Mouse (Mus musculus) cerebellum, postnatal 25 days (tissue): ENCODE data around the gene Map3k5.

Experiments
- DNase-seq, 2 experiments: peaks; one replicate each; pipeline ENCODE4 v3.0.0; 2021; ENCODE audit warnings: mixed read lengths in 2 of 2

Gene Map3k5

DNA sequence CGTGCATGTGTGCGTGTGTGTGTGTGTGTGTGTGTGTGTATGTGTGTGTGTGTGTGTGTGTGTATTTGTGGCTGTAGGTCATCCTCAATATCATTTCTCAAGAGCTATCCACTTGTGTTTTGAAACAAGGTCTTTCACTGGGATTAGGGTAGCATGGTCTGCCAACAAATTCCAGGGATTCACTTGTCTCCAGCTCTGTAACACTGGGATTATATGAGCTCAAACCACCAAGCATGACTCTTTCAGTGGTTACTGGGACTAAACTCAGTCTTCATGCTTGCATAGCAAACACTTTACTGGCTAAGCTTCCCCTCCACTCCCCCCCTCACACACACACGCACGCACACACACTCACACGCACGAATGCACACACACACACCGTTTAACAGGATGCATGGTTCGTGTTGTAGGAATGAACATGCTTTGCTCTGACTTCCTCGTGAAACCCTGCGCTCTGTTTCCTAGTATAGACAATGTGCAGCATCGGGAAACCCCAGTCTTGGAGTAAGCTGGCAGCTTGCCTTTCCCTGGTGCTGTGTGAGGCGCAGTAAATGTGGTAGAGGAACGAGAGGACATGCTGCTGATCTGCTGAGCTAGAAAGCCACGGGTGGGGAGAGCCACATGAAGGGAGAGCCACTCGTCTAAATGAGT lies 126.2 kb downstream of the Map3k5 start:
- peak; percentile 50 to 67 for DNase-seq

DNA sequence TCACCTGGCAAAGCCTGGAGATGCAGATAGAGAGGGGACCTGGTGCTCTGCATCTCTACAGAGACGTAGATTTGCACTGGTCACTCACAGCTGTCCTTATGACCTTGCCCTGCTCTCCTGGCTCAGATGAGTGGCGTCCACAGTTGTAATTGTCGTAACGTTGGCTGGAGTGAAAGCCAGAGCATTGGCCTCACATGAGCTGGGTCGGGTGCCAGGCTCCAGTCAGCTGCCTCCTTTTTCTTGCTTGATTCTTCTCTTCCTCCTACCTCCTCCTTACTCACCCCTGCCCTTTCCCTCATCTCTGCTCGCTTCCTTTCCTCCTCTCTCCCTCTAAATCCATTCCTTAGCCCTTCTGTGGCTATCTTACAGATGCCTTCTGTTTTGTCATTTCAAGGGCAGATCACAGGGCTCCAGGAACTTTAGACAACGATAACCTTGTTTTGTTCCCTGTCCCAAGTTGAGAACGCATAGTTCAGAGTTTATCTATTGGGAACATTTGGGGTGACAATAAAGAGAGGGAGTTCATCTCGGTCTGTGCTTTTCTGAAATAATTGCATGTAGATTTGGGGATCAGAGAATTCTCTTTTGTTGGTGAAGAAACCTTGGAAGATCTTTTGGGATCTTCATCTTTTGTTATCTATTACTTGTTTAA lies 130.4 kb downstream of the Map3k5 start:
- DNase-seq: no peak

DNA sequence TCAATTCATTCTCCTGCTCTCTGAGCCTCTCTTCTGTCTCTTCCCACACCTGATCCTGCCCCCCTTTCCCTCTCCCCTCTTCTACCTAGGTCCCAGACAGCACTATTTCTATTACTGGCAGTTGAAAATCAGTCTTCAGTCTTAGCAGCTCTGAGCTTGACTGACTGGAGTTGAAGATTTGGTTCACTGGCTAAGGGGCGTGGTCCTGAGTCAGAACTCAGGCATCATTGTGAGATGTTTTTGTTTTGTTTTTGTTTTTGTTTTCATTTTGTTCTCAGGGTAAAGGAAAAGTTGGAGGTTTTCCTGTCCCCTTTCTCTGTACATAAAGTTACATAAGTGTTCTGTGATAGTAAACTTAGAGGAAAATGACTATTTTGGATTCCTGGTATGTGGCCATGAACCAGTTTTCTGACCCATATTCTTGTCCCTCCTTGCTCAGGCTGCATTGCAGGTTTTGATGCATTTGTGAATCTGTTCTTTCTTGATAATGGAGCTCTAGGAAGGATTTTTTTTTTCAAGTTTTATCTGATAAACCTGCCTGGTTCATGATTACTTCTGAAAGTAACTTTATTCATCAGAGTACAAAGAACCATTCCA lies 131.9 kb downstream of the Map3k5 start:
- no peak for DNase-seq

DNA sequence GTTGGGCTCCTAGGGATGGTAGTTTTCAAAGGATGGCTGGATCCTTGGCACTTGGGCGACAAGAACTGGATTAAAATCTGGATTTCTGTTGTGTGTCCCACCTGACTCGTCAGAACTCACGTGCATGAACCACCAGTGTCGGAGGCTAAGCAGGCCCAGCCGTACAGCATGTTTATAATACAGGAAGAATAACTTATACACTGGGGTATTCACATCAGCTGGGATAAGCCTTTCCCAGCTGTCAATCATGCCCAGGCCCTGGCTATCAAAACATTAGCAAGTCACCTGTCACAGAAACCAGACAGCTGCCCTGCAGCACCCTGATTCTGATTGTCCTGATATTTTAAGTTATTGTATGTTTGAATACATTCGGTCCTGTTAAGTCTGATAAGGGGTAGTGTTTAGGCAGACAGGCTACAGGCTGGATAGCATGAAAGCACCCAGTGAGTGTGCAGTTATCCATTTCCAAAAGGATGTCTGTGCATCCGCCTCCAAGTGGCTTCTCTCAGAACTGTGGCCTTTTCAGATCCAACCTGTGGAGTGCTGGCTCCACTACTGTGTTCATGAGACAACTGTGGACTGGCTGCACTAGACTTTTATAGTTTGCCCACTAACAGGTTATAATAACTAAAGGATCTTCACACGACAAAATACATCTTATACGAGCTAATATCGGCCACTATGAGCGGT lies 135.6 kb downstream of the Map3k5 start:
- no peak for DNase-seq

DNA sequence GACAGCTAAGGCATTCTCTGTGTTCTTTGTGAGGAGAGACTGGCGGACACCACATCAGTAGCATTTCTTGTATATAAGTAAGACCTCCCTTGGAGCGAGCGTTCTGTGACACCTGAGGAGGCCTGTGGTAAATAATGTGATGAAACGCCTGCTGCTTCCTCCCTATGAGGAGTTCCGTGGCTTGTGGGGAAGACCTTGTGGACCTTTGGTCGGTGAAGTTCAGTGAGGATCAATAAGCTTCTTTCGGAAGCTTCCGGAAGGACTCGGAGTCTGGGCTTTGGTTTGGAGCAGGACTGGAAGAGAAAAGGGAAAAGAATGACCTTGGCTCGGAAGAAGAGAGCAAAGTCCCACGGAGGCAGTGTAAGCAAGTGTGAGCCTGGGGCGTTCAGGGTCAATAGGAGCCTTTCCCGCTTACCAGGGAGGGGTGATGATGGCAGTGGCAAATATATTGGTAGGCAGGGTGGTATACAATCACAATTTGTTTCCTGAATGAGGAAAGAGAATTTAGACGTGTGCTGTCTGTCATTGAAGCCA lies 136.4 kb downstream of the Map3k5 start:
- no peak for DNase-seq

DNA sequence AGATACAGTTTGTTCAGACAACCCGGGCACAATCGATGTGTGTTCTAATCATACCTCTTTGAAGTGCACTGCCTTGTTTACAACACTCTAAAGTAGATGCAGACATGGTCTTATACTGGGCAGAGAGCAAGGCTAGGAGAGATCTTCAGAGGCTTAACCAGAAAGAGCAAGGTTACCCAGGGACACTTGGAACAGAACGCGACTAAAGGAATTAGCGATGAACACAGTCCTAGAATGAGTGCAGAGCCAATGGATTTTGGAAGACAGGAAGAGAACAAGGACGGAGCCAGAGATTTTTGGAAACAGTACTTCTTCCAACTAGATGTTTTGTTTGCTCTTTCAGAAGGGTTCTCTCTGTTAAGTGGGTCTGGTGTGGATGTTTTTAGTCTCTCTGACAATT lies 137.4 kb downstream of the Map3k5 start:
- DNase-seq: no peak

DNA sequence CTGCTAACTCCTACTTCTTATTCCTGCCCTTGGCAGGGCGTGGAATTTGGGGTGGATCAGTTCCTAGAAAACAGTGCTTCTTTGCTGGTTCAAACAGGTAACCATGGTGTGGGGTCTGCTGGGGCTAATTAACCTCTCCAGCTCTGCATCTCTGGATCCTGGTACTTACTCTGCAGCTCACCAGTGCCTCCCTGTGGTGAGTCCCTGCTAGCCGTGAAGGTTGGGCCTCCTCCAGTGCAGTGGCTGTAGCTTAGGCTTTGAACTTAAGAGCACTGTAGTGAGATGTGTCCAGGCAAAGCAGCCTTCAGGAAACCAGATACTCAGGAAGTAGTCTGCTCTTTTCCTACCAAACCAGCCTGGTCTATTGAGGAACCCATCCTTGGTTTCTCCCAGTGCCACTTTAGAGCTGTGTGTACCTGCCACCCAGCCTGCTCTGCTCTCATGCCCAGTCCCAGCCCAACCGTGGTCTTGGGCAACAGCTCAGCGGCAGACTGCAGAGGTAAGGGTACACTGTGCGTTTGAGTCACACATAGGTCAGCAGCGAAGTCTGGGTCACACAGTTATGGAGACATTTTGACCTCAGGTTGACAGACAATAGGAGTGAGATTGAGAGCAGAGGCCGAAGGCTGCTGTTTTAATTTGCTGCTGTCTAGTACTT lies 139.1 kb downstream of the Map3k5 start:
- peak; percentile 88 to 92 for DNase-seq

DNA sequence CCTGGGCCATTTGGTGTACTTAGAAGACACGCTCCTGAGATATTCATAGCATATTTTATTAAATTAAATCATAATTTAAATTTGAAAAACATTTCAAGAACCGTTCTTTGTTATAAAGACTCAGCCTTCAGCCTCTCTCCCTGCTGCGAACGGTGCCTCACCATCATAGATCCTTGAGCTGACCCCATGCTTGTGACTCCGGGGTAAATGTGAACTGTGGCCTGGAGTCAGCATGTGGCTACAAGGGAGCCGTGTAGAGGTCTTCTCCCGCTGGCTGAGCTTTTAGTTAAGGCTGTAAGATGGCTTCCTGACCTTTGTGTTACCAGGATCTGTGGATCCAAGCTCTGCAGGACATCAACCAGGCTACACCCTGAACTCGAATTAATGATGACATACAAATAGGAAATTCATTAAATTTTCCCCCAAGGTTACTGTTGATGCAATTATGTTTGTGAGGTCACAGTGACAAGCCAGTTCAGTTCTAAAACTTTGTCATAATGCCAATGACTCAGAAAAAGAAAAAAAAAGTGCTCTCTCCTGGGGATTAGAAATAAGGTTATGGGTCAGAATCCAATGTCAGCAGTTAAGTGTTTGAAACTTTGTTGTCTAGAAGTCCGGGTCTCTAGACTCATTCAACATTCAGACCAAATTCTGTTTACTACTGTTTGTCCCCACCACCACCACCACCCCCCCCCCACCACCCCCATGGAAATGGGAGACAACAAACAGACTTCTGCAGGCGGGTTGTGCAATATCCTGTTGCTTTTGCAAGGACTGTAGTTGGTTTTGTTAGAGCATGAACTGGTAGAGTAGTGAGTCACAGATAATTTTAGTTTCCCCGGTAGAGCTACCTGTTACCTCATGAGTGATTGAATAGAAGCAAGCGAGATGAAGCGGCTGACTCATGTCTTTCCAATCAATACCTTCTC lies 142.5 kb downstream of the Map3k5 start:
- DNase-seq: no peak

DNA sequence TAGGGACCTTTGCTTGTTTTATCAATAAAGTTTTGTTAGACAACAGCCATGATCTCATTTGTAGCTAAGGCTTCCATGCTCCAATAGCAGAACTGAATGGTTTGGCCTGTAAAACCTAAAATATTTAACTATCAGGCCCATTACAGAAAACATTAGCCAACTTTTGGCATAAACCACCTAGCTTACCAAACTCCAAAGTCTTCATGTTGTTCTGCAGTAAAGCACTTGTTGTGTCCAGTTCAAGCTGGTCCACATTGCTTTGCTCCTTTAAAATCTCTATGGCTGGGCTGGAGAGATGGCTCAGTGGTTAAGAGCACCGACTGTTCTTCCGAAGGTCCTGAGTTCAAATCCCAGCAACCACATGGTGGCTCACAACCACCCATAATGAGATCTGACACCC lies 144.1 kb downstream of the Map3k5 start:
- no peak for DNase-seq

DNA sequence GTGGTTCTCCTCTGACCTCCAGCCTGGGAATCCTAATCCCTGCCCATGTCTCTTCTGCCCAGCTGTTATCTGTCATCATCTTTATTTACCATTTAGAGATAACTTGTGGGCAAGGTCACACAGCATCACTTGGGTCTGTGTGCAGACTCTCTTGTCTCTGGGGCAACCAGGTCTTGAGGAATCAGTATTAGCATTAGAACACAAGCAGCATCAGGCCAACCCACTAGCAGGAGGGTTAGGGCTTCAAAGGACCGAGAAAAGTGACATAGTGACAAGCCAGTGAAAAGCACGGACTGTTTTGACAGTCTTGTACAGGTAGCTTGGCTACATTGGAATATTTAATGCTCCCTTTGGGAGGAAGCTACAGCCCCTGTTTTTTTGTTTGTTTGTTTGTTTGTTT lies 153.6 kb downstream of the Map3k5 start:
- no peak for DNase-seq

DNA sequence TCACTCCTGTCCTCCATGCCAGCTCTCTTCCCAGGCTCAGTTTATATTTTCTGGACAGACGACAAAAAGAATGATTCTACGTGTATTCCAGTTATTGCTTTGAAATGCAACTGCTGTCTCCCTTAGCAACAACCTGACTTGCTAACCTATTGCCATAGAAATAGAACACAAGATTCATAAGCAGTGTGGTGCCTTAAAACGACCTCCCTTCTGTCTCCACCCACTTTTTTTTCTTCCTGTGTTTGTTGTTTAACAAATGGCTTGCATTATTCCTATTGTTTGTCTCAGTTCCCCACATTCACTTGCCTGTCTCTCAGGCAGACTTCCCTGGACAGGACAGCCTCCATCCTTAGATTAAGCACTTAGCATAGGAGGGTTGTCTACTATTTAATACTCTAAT lies 154.8 kb downstream of the Map3k5 start:
- DNase-seq: no peak

DNA sequence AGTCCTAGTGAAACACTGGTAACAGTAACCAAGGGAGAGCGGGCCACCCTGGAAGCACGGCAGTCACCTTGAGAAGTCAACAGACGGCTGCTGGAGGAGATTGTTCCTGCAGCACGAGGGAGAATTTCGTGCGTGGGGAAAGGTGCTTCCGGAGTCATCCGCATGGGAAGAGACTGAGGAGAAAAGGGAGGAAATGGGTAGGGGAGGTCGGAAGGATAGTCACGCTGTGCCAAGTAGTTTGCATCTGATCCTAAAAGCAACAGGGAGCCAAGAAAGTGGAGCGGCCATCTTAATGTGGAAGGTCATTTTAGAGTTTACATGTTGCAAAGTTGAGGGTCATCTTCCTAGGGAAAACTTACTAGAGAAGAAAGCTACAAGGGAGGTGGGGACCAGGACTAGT lies 155.9 kb downstream of the Map3k5 start:
- no peak for DNase-seq

DNA sequence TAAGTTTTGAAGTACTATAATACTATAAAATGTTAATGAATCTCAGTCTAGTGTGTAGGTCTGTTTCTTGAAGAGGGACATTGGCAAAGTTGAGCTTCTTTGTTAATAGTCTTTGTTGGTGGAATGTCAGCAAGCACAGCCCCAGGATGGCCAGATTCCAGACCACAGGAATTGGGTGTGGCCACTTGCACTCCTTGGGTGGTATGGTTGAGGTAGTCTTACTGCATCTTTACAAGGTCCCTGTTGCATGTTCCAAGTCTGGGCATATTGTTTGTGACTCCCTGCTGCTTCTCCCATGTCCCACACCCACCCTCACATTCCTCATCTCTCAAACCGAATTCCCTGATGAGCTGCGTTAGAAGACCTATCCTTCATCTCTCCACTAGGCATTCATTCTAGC lies 157.1 kb downstream of the Map3k5 start:
- DNase-seq: no peak

DNA sequence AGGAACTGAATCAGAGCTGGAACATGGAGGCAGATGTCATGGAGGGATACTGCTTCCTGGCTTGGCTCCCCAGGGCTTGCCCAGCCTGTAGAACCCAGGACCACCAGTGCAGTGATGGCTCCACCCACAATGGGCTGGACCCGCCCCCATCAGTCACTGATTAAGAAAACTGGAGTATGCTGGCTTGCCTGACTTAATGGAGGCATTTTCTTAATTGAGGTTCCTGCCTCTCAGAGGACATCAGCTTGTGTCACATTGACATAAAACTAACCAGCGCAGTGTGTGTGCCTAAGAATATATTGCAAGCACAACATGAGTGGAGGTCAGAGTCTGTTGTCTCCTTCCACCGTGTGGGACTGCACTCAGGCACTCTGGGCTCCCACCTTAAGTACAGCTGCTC lies 158.1 kb downstream of the Map3k5 start:
- no peak for DNase-seq

DNA sequence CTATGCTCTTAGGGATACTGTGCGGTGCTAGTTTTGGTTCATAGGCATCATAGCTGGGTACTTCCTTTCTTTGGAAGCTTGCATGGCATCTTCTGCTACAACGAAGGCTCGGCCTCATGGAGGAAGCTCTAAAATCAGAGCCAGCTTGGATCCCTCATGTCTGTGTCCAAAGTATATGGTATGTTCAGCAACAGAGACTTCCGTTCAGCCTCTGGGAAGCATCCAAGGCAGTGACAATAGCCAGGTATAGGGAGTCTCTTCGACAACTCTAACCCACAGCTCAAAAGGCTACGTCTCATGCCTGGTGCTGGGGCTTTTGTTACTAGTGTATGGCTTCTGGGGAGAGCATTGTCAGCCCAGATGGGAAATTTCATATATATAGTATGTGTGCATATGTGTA lies 167.2 kb downstream of the Map3k5 start:
- no peak for DNase-seq

DNA sequence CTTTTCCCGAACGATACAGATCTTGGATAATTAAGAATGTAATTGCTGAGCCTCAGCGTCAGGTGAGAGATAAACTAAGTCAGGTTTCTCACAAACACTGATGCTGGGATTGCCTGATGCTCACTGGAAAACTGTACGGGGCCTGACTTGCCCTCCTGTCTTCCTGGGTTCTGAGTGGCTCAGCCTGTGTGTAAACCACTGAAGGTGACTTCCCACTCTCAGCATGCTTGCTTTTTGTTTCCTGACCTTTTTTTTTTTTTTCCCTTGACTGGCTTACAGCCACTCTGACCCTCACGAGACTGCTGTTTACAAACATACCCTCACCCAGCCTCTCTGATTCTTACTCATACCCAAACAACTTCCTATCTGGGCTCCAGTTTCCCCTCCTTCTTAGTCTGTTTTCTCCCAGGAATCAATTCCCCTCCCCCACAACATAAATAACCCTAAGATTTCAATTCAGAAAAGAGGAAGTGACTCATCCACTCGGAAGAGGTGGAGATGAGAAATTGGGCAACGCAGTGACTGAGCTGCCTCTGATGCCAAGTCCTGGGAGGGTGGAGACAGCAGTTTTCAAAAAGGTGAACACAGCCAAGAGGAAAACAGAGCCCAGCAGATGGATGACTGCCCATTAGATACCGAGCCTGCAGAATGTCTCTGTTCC lies 170.1 kb downstream of the Map3k5 start:
- peak; percentile 82 to 87 for DNase-seq

DNA sequence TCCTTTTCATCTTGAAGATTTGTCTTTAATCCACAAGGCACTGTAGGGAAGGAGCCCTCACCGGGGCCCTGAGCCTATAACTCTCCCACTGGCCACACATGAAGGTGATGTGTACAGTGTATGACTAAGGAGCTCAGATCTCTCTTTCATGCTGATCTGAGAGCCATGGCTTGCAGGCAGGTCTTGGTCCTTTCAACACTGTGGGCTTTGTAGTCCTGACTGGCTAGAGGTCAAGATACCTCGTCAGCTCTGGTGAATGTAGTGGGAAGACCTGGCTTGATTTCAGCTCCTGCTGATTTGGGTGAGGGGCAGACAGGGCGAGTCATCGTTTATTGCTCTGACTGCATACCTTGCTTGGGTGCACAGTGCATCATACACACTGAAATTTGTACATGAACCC lies 171.3 kb downstream of the Map3k5 start:
- DNase-seq: no peak

DNA sequence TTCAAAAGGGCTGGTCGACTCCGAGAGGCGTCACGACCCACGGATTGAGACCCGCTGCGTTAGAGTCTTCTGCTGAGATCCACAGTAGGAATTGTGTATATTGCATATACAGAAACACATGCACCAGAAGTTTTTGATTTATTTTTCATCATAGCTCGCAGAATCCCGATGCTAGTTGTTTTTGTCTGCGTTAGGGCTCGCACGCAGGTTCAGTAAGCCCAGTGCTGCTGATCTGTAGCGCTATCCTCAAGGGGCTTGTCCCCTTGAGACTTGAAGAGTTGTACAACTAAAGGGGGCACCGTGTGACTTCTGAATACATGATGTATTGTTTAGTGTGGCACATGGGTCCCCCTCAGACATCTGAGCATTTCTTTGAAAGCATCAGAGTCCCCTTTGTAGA lies 172.8 kb downstream of the Map3k5 start:
- DNase-seq: no peak

DNA sequence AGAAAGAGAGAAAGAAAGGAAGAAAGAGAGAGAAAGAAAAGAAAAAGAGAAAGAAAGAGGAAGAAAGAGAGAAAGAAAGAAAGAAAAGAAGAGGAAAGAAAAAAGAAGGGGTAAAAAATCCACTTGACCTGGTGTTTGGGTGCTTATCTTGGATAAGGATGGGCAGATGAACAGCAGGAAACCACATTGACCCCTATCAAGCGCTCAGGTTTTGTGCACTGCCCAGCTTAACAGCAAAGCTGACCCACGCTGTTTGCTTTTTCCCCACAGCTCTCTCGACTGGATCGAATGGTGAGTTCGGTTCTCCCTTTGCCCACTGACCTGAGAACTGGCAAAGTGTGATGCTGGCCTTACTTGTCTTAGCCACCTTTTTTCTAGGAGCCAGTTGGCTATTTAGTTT lies 177.2 kb downstream of the Map3k5 start:
- no peak for DNase-seq

DNA sequence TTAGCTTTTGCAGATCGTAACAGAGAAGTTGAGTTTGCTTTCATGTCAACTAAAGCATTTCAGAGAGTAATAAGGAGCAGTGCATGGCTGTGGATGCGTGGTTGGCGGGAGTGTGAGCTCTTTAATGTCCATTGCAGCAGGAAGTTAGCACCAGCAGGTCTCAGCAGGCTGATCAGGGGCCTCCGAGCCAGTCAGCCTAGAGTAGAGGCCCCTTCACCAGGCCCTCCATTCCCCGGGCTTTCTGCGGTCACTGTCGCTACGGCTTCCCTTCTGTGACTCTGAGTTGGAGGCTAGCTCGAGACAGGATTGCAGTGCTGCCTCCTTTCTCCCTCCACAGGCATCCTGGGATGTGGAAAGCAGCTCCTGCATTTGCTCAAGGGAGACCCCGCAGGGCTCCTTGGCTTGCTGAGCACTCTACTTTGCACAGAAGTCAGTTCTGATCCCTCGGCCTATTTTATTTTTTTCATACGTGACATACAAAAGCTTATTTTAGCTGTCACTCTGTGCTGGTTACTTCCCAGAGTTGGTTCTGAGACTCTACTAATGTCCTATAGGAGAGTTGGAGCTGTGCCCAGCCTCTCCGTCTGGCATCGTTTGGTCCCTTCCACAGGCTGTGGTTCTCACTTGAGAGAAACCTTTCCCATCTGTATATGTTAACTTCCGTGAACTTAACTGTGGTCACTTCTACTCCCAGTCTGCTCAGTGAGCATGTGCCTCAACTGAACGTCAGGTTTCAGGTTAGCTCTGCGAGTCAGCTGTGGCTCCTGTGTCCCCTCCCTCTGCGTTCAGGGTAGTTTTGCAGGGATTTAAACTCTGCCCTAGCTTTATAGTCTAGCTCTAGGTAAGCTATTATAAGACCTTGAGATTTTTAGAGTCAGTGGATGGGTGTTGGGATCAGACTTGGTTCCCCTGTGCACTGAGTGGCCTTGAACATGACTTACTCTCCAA lies 178.0 kb downstream of the Map3k5 start:
- DNase-seq: peak; percentile 66 to 80
